Mouse (Mus musculus) ES-E14 (cell line): ENCODE measurements at regions not wholly inside any gene's neighbourhood (a gene's known extent, or its start where the extent isn't known, plus 50 kb on each side); places are given as distances from the start of the nearest gene placed in this dataset.

ENCODE experiments used
- CHD2 ChIP-seq: IDR thresholded peaks from 2 replicates; pipeline ENCODE4 v1.6.1; 2014; ENCODE audit warnings: mild to moderate bottlenecking, low read depth, low read length, inconsistent platforms
- HCFC1 ChIP-seq: IDR thresholded peaks from 2 replicates; pipeline ENCODE4 v1.6.1; 2012; ENCODE audit warnings: low read length, inconsistent platforms, borderline replicate concordance; ENCODE audit not compliant: insufficient read depth
- MAFK ChIP-seq: IDR thresholded peaks from 2 replicates; pipeline ENCODE4 v1.6.1; 2014; ENCODE audit warnings: mild to moderate bottlenecking, low read depth, low read length, inconsistent platforms; ENCODE audit not compliant: insufficient read depth
- ZNF384 ChIP-seq: IDR thresholded peaks from 2 replicates; pipeline ENCODE4 v1.6.1; 2012; ENCODE audit warnings: low read depth, low read length, inconsistent platforms

DNA sequence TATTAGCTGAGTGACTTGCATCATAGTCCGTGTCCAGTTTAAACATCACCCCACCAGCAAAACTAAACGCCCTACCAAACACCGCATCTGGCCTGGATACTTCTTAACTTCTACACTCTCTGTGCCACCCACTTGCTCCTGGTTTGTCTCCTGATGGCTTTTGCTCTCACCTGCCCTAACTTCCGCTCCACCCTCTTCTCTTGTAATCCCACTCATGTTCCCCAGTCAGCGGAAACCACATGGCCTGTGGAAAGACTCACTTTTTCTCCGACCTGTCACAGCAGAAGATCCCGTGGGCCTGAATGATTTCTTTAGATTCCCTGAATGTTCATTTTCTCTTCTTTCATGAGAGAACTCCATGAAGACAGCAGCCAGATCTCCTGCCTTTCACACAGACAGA is 86.1 kb upstream of the Lgalsl start:
- TF ChIP-seq HCFC1 (no peak), CHD2 (no peak), MAFK (no peak), ZNF384 (no peak)
